Mouse (Mus musculus): ENCODE data around the gene Acox1. TPM values are rescaled to one million over a fixed set of nuclear protein-coding genes. Genes with fewer than 3 reads are reported as not detected.

Gene Acox1
- 957 TPM for polyA plus RNA-seq (2014; fragmentation: Illumina TruSeq; extraction: RNeasy Lipid Tissue Mini Kit (QIAGEN cat#74804); ENCODE audit: low read depth, low replicate concordance)

DNA sequence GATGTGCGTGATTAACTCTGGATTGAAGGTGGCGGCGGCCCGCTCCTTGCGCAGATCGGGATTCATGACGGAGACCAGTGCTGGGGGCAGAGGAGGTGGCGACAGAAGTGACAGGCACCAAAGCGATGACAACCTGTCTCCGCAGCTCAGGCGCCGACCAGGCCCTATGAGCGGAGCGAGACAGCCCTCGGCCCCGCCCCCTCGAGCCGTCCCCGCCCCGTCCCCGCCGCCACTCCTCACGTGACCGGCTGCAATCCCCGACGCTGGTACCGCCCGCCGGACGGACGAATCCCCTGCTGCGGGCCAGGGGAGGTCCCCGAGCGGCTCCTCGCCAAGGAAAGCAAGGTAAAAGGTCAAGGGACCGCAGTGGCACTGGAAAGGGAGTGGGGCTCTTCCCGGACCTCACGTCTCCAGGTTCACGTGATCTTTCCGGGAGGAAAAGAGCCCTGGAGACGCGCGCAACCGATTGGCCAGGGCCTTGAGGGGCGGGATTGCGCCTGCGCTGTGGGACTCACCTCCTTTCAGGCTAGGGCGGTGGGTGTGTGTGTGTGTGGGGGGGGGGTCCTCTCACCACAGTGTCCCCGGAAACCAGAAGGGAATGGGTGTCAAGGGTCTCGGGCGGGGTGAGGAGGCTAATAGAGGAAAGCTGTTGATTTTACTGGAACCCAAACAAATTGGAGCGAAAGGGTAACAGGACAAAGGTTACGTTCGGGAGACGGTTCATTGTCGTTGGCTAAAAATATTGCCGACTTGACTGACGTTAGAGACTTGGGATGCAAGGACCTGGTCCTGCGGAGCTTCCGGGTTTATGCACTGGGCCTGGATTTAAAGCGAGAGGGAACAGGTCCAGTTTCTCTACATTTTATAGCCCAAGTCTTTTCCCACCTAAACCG, at the start of gene Acox1, which contains the start of gene Ten1:
TSS of gene Acox1 (minus strand) at position 407 of the 893 bp plus-strand sequence.
TSS of gene Ten1 (plus strand) at position 217 of the 893 bp plus-strand sequence.

DNA sequence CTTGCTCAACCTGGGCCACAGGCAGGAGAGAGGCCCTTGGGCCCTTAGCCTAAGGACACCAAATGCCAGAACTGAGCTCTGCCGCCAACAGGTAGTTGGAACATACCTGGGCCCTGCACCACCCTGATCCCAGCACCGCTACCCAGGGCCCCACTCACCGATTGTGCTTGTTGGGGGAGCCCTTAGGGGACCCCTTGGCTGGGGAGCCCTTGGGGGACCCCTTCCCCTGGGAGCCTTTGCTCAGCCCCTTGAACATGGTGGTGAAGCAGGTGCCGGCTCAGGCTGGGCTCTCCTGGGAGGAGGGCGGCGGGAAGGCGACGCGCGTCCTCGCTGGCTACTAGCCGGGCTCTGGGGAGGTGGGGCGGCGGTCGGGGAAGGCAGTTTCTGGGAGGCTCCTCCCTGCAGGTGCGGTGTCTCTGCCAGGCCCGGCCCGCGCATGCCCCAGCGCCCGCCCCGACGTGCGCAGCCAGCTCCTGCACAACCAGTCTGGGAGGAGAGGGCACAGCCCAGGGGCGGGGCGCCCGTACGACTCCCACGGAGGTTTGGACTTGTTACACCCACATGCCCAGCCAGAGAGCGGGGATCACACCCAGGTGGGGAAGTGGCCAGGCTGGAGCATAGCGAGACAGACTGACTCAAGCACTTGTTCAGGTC, 39.0 kb upstream of the Acox1 start, which contains the start of gene Evpl:
TSS of gene Evpl (minus strand) at position 336 of the 654 bp plus-strand sequence.

DNA sequence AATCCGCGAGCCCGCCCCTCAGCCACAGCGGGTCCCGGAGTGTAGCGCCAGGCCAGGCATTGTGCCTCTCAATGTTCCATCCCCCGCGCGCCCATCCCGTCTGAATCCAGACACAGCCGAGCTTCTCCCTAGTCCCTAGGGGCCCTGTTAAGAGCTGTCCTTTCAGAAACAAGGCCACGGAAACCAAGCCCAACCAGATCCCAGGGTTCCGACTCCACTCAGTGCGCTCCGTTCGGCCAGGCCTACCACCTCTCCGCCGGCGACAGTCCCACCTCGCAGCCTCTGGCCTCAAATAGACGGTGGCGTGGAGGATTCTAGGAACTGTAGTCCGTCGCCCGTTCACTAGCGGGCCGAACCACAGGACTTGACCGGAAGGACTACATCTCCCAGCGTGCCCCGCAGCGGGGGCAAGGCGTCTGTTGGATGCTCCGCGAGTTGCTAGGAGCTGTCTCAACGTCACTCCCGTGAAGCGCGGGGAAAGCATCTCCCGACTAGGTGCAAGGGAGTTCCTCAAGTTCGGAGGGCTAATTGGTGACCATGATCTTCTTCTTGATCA, 30.9 kb downstream of the Acox1 start, which contains the start of gene Fbf1:
TSS of gene Fbf1 (minus strand) at position 283 of the 556 bp plus-strand sequence.

DNA sequence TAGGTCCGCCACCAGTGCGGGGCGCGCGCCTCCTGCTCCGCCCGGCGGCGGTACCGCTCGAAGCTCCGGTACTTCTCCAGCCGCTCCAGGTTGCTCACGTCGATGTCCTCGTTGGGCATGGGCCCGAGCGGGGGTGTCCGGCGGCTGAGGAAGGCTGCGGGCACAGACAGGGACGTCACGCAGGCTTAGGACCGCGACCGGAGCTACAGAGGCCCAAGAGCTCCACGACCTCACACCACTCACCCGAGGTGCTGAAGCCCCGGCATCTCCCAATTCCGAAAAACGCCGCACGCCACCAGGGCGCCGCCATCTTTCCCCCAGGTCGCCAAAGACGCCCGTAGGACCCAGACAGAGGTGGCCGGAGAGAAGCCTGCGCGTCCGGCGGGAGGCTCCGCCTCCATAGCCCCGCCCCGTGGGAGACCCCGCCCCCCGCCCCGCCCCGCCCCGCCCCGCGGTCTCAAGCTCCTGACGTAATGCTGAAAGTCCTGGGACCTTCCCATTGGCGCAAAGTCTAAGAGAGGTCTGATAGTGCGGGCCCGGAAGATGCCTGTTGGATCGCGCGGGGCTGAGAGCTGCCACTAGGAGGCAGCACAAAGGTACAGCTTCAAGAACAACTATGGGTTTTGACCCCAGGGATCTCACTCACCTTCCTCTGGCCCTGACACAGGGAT, 60.2 kb downstream of the Acox1 start, which contains the start of gene Mrpl38:
TSS of gene Mrpl38 (minus strand) at position 401 of the 671 bp plus-strand sequence.

DNA sequence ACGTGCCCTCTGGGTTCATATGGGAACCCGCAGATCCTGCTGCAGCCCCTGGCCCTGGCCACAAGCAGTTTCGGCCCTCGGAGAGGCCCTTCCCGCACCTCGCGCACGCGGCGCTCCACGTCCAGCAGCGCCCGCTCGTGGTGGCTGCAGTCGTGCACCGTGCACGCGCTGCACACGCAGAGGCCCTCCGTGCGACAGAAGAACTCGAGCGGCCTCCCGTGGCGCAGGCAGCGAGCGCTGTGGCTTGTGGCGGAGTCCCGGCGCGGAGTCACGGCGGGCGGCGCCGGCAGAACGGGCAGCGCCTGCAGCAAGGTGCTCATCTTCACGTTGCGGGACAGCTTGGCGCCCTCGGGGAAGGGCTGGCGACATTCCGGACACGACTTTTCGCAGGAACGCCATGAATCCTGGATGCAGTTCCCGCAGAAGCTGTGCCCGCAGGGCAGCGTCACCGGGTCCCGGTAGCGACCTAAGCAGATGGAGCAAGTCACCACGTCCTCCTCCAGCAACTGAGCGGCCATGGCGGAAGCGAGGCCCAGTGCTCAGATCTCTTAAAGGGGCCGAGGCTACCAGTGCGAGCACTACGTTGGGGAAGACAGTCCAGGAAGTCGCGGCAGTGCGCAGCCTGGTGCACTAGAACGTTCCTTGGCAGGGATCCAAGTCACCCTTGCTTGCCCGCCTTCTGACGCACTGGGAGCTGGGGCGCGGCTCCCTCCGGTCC, 68.2 kb downstream of the Acox1 start, which contains the start of gene Trim65:
TSS of gene Trim65 (minus strand) at position 641 of the 718 bp plus-strand sequence.

DNA sequence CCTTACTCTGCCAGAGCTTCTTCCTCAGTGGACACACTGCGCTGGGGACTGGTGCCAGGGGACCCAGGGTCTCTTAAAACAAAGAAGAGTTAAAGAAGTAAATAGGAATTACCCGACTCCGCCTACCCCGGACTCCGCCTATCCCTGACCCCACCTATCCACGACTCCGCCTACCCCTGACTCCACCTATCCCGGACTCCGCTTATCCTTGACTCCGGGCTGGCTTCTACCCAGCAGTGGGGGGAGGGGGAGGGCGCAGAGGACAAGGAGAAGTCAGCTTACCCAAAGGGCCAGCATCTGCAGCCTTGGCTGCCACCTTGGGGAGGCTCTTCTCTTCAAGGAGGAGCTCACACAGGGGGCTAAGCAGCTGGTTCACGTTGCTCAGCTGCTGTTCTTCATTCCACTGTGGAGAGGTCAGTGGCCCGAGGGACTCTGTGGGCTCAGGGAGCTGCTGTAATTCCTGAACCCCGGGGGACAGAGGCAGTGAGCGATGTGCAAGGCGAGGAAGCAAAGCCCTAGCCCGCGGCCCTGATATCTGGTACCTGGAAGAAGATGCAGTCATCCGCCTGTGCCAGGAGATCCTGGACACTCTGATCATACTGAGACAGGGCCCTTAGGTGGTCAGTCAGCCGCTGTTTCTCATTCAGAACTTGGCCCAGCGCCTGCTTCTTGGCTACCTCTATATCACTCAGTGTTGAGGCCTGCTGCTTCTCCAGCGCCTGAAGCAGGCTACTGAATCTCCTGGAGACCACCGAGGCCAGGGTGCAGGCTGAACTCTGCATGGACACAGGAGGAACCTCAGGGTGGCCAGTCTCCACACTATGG, 71.5 kb downstream of the Acox1 start, which contains the start of gene Trim47:
TSS of gene Trim47 (minus strand) at position 55 of the 825 bp plus-strand sequence.

Other genes with a start within 250 kb of the Acox1 start
- not detected for gene Itgb4, start 224.3 kb downstream of the Acox1 start, polyA plus RNA-seq (2014; fragmentation: Illumina TruSeq; extraction: RNeasy Lipid Tissue Mini Kit (QIAGEN cat#74804); ENCODE audit: low read depth, low replicate concordance)
- 0.66 TPM for gene Galk1, start 186.3 kb downstream of the Acox1 start, polyA plus RNA-seq (2014; fragmentation: Illumina TruSeq; extraction: RNeasy Lipid Tissue Mini Kit (QIAGEN cat#74804); ENCODE audit: low read depth, low replicate concordance)
- gene H3f3b, start 171.1 kb downstream of the Acox1 start, polyA plus RNA-seq (2014; fragmentation: Illumina TruSeq; extraction: RNeasy Lipid Tissue Mini Kit (QIAGEN cat#74804); ENCODE audit: low read depth, low replicate concordance): 281 TPM
- 0.69 TPM for gene Unk, start 168.7 kb downstream of the Acox1 start, polyA plus RNA-seq (2014; fragmentation: Illumina TruSeq; extraction: RNeasy Lipid Tissue Mini Kit (QIAGEN cat#74804); ENCODE audit: low read depth, low replicate concordance)
- not detected for gene Unc13d, start 121.1 kb downstream of the Acox1 start, polyA plus RNA-seq (2014; fragmentation: Illumina TruSeq; extraction: RNeasy Lipid Tissue Mini Kit (QIAGEN cat#74804); ENCODE audit: low read depth, low replicate concordance)
- 15.7 TPM for gene Wbp2, start 112.0 kb downstream of the Acox1 start, polyA plus RNA-seq (2014; fragmentation: Illumina TruSeq; extraction: RNeasy Lipid Tissue Mini Kit (QIAGEN cat#74804); ENCODE audit: low read depth, low replicate concordance)
- 0.34 TPM for gene Trim47, start 71.8 kb downstream of the Acox1 start, polyA plus RNA-seq (2014; fragmentation: Illumina TruSeq; extraction: RNeasy Lipid Tissue Mini Kit (QIAGEN cat#74804); ENCODE audit: low read depth, low replicate concordance)
- 4.6 TPM for gene Trim65, start 67.9 kb downstream of the Acox1 start, polyA plus RNA-seq (2014; fragmentation: Illumina TruSeq; extraction: RNeasy Lipid Tissue Mini Kit (QIAGEN cat#74804); ENCODE audit: low read depth, low replicate concordance)
- gene Mrpl38, start 60.2 kb downstream of the Acox1 start, polyA plus RNA-seq (2014; fragmentation: Illumina TruSeq; extraction: RNeasy Lipid Tissue Mini Kit (QIAGEN cat#74804); ENCODE audit: low read depth, low replicate concordance): 3.9 TPM
- gene Fbf1, start 30.9 kb downstream of the Acox1 start, polyA plus RNA-seq (2014; fragmentation: Illumina TruSeq; extraction: RNeasy Lipid Tissue Mini Kit (QIAGEN cat#74804); ENCODE audit: low read depth, low replicate concordance): 2.4 TPM
- not detected for gene Ten1, start 190 bp downstream of the Acox1 start, polyA plus RNA-seq (2014; fragmentation: Illumina TruSeq; extraction: RNeasy Lipid Tissue Mini Kit (QIAGEN cat#74804); ENCODE audit: low read depth, low replicate concordance)
- gene Evpl, start 39.0 kb upstream of the Acox1 start, polyA plus RNA-seq (2014; fragmentation: Illumina TruSeq; extraction: RNeasy Lipid Tissue Mini Kit (QIAGEN cat#74804); ENCODE audit: low read depth, low replicate concordance): not detected
- gene Srp68, start 75.2 kb upstream of the Acox1 start, polyA plus RNA-seq (2014; fragmentation: Illumina TruSeq; extraction: RNeasy Lipid Tissue Mini Kit (QIAGEN cat#74804); ENCODE audit: low read depth, low replicate concordance): 7.2 TPM
- not detected for gene Galr2, start 81.9 kb upstream of the Acox1 start, polyA plus RNA-seq (2014; fragmentation: Illumina TruSeq; extraction: RNeasy Lipid Tissue Mini Kit (QIAGEN cat#74804); ENCODE audit: low read depth, low replicate concordance)
- gene Exoc7, start 108.2 kb upstream of the Acox1 start, polyA plus RNA-seq (2014; fragmentation: Illumina TruSeq; extraction: RNeasy Lipid Tissue Mini Kit (QIAGEN cat#74804); ENCODE audit: low read depth, low replicate concordance): 7.5 TPM
- not detected for gene Foxj1, start 136.4 kb upstream of the Acox1 start, polyA plus RNA-seq (2014; fragmentation: Illumina TruSeq; extraction: RNeasy Lipid Tissue Mini Kit (QIAGEN cat#74804); ENCODE audit: low read depth, low replicate concordance)
- gene Rnf157, start 214.0 kb upstream of the Acox1 start, polyA plus RNA-seq (2014; fragmentation: Illumina TruSeq; extraction: RNeasy Lipid Tissue Mini Kit (QIAGEN cat#74804); ENCODE audit: low read depth, low replicate concordance): 0.13 TPM
- gene Ubald2, start 235.0 kb upstream of the Acox1 start, polyA plus RNA-seq (2014; fragmentation: Illumina TruSeq; extraction: RNeasy Lipid Tissue Mini Kit (QIAGEN cat#74804); ENCODE audit: low read depth, low replicate concordance): 4.4 TPM

Data from liver, adult 10 weeks (tissue).